In genomic region chr5:24779881-24780512, GRCm38 (mm10) we compare ENCODE assay signal across 10 mouse cellular contexts. TPM values are rescaled to one million over a fixed set of nuclear protein-coding genes. Genes with fewer than 3 reads are reported as not detected.
DNase-seq lines count a peak whose midpoint lies in the region; ATAC-seq lines count a peak whose summit lies in the region.
"Had no signal": no experiment of that assay in that cellular context is flagged by ENCODE, and none has a peak within 500 bp of the region (broad histone marks: within the 10 kb centered on the region; RNA-seq: fewer than 3 reads in every experiment).

No protein-coding gene starts in this region.

- H3K9ac ChIP-seq in midbrain, embryonic 14.5 days (replicated peaks; ENCODE audit: low read length): no peak overlapping the region
- H3K9ac ChIP-seq in midbrain, embryonic 16.5 days (ENCODE audit: low read depth, low read length): no peak overlapping the region
- H3K9ac ChIP-seq: midbrain, embryonic 12.5 days had no signal

- no peaks in the 10 kb centered on the region for H3K36me3 ChIP-seq in midbrain, embryonic 14.5 days (ENCODE audit: control insufficient read depth, insufficient read depth, low read length)
- no peaks in the 10 kb centered on the region for H3K36me3 ChIP-seq in midbrain, embryonic 16.5 days (ENCODE audit: control insufficient read depth, insufficient read depth, low read length)
- H3K36me3 ChIP-seq: midbrain, embryonic 12.5 days had no signal

- peak; percentile 58 for DNase-seq in midbrain, embryonic 14.5 days
- DNase-seq in ZHBTc4 (ENCODE audit: low read depth, low spot score): peak; percentile 54
- DNase-seq in embryo, embryonic 11.5 days (ENCODE audit: low read depth, low spot score): peak; percentile 26
- no peak for DNase-seq in layer of hippocampus, adult 9-11 months
- no peak for DNase-seq in gastrocnemius, postnatal 14 days

- WGBS in midbrain, embryonic 14.5 days: 44% methylated on average over 15 of the region's 15 CpGs
- 48% methylated on average over 15 of the region's 15 CpGs for WGBS in midbrain, embryonic 16.5 days

- no peak for ATAC-seq in midbrain, embryonic 14.5 days (ENCODE audit: low FRiP score, low TSS enrichment)
- no peak for ATAC-seq in midbrain, embryonic 16.5 days
- peak; percentile 61 for ATAC-seq in inflammation-experienced regulatory T-cells, adult 6 months
- ATAC-seq in megakaryocyte-erythroid progenitor cell, adult 5-6 weeks (replicated peaks; ENCODE audit: low FRiP score, low TSS enrichment, poor library complexity, severe bottlenecking): peak; percentile 47

- H3K9me3 ChIP-seq in midbrain, embryonic 14.5 days (ENCODE audit: control insufficient read depth, low read length): no peaks in the 10 kb centered on the region; the same call in 1 of the 2 replicates
- H3K9me3 ChIP-seq in midbrain, embryonic 16.5 days (replicated peaks; ENCODE audit: control insufficient read depth, low read length, poor library complexity, severe bottlenecking): no peaks in the 10 kb centered on the region
- H3K9me3 ChIP-seq: midbrain, embryonic 12.5 days had no signal

- H3K27ac ChIP-seq in midbrain, embryonic 14.5 days (replicated peaks; ENCODE audit: low read depth, low read length): no peak overlapping the region
- H3K27ac ChIP-seq in midbrain, embryonic 16.5 days (ENCODE audit: low read length): no peak overlapping the region
- H3K27ac ChIP-seq: midbrain, embryonic 12.5 days had no signal

- H3K4me1 ChIP-seq in midbrain, embryonic 14.5 days (ENCODE audit: control insufficient read depth, insufficient read depth, low read length): 0 out of 2 replicates have a peak, but pooled peaks cover 4% of the 10 kb centered on the region
- peaks cover 7% of the 10 kb centered on the region for H3K4me1 ChIP-seq in midbrain, embryonic 16.5 days (ENCODE audit: control insufficient read depth, insufficient read depth, low read length)

- no peak overlapping the region for H3K4me2 ChIP-seq in midbrain, embryonic 14.5 days (ENCODE audit: low read length)
- H3K4me2 ChIP-seq in midbrain, embryonic 16.5 days (ENCODE audit: low read length): no peak overlapping the region
- H3K4me2 ChIP-seq: midbrain, embryonic 12.5 days had no signal

- no peak overlapping the region for H3K4me3 ChIP-seq in midbrain, embryonic 14.5 days (replicated peaks; ENCODE audit: low read depth, low read length)
- no peak overlapping the region for H3K4me3 ChIP-seq in midbrain, embryonic 16.5 days (ENCODE audit: low read depth, low read length)
- H3K4me3 ChIP-seq: midbrain, embryonic 12.5 days had no signal

- H3K27me3 ChIP-seq in midbrain, embryonic 14.5 days (ENCODE audit: control insufficient read depth, insufficient read depth, low read length): no peaks in the 10 kb centered on the region
- H3K27me3 ChIP-seq in midbrain, embryonic 16.5 days (ENCODE audit: control insufficient read depth, insufficient read depth, low read depth, low read length): no peaks in the 10 kb centered on the region

- intact Hi-C loops in gastrocnemius, postnatal 14 days (cut with DNase I; ENCODE audit: low total_unique reads): loop anchor here (5.0 kb wide), 1 partner anchor 103 kb away; no protein-coding TSS in a partner anchor

RNA-seq across cellular contexts. Expression of gene Crygn, which starts 22.2 kb away (rescaled TPM):
- polyA plus RNA-seq in midbrain, embryonic 14.5 days (2014; fragmentation: Nextera tagmentation; extraction: Ambion mirVana): 1.6 TPM in 1 of 2 replicates, not detected in the other
- 1.4 and 2.1 TPM in 2 replicates for polyA plus RNA-seq in midbrain, embryonic 16.5 days (2015; fragmentation: Nextera tagmentation; extraction: Ambion mirVana)
- 1 to 10 TPM in 1 of 3 experiments, not detected in 2; 3.2 TPM for polyA plus RNA-seq in inflammation-experienced regulatory T-cells, adult 6 months (2017; shearing (Covaris generic))
- not detected in 2 replicates for total RNA-seq in megakaryocyte-erythroid progenitor cell, adult 5-6 weeks (2014; fragmentation: Nextera tagmentation)
- total RNA-seq in megakaryocyte-erythroid progenitor cell, adult 5-6 weeks (2017): not detected in 2 replicates
- 1 to 10 TPM in 1 of 2 experiments, not detected in 1; 1.7 TPM for total RNA-seq in gastrocnemius, postnatal 14 days (2021)
- polyA plus RNA-seq: frontal cortex, adult 2 months; midbrain, embryonic 12.5 days had no signal

RNA-seq across cellular contexts. Expression of gene Wdr86, which starts 49.5 kb away (rescaled TPM):
- polyA plus RNA-seq in midbrain, embryonic 14.5 days (2014; fragmentation: Nextera tagmentation; extraction: Ambion mirVana): 2.0 and 5.6 TPM in 2 replicates
- 4.4 and 5.7 TPM in 2 replicates for polyA plus RNA-seq in midbrain, embryonic 16.5 days (2015; fragmentation: Nextera tagmentation; extraction: Ambion mirVana)
- under 1 TPM in 2 of 3 experiments, not detected in 1; 0.23 to 0.80 TPM for polyA plus RNA-seq in inflammation-experienced regulatory T-cells, adult 6 months (2017; shearing (Covaris generic))
- 0.32 TPM in 1 of 2 replicates, not detected in the other for total RNA-seq in megakaryocyte-erythroid progenitor cell, adult 5-6 weeks (2014; fragmentation: Nextera tagmentation)
- 0.42 TPM in 1 of 2 replicates, not detected in the other for total RNA-seq in megakaryocyte-erythroid progenitor cell, adult 5-6 weeks (2017)
- total RNA-seq in gastrocnemius, postnatal 14 days (2021): under 1 TPM; 0.07 to 0.35 TPM

Comparison
In these comparisons a context has a peak if more than half of its experiments do, and no peak if none do; other contexts are left out.
1. ATAC-seq: peak in inflammation-experienced regulatory T-cells, adult 6 months (single experiment) and megakaryocyte-erythroid progenitor cell, adult 5-6 weeks (single experiment); none in midbrain, embryonic 14.5 days (single experiment) and midbrain, embryonic 16.5 days (single experiment).
2. DNase-seq: peak in midbrain, embryonic 14.5 days (single experiment), ZHBTc4 (single experiment) and embryo, embryonic 11.5 days (single experiment); none in layer of hippocampus, adult 9-11 months (single experiment) and gastrocnemius, postnatal 14 days (single experiment).